Mouse (Mus musculus) liver, adult 2 months (tissue): ENCODE measurements around the gene Pmel. TPM values are rescaled to one million over a fixed set of nuclear protein-coding genes. Genes with fewer than 3 reads are reported as not detected.

ENCODE experiments used
- DNase-seq: peaks from one replicate; pipeline ENCODE4 v3.0.0-alpha.2; 2011; ENCODE audit warnings: low read depth, low spot score; ENCODE audit errors: extremely low read depth
- H3K27ac ChIP-seq: fragments of 200-500 bp; replicated peaks from 2 replicates; pipeline ENCODE4 v1.5.1; 2012; ENCODE audit warnings: low read depth, mild to moderate bottlenecking, control low read depth, inconsistent platforms, low read length; ENCODE audit not compliant: insufficient read depth
- H3K27me3 ChIP-seq: fragments of 200-500 bp; 2 replicates; pipeline ENCODE4 v1.6.1; 2012; ENCODE audit warnings: mild to moderate bottlenecking, moderate library complexity, low read length, inconsistent platforms; ENCODE audit not compliant: control insufficient read depth, insufficient read depth
- H3K36me3 ChIP-seq: fragments of 200-500 bp; 2 replicates; pipeline ENCODE4 v1.6.1; 2012; ENCODE audit warnings: low read length, inconsistent platforms; ENCODE audit not compliant: control insufficient read depth, insufficient read depth
- H3K4me1 ChIP-seq: fragments of 200-500 bp; 2 replicates; pipeline ENCODE4 v1.6.1; 2011; ENCODE audit warnings: low read length; ENCODE audit not compliant: control insufficient read depth, insufficient read depth
- H3K4me3 ChIP-seq: fragments of 200-500 bp; 2 replicates; pipeline ENCODE4 v1.5.1; 2011; ENCODE audit warnings: low read depth, mild to moderate bottlenecking, control low read depth, low read length, moderate library complexity; ENCODE audit not compliant: insufficient read depth
- H3K79me2 ChIP-seq: fragments of 200-500 bp; 2 replicates; pipeline ENCODE4 v1.6.1; 2012; ENCODE audit warnings: inconsistent platforms, mild to moderate bottlenecking, low read length, moderate library complexity; ENCODE audit not compliant: control insufficient read depth, insufficient read depth
- H3K9ac ChIP-seq: fragments of 200-500 bp; 2 replicates; pipeline ENCODE4 v1.6.1; 2012; ENCODE audit warnings: low read depth, mild to moderate bottlenecking, control low read depth, inconsistent platforms, low read length
- CTCF ChIP-seq: fragments of 200-500 bp; IDR thresholded peaks from 2 replicates; pipeline ENCODE4 v1.5.1; 2011; ENCODE audit warnings: low read depth, low read length, control low read depth
- POLR2A ChIP-seq: fragments of 200-500 bp; IDR thresholded peaks from 2 replicates; pipeline ENCODE4 v1.6.1; 2011; ENCODE audit warnings: low read length, control low read depth; ENCODE audit not compliant: insufficient read depth; ENCODE audit errors: extremely low read depth
- WGBS: fragments of 180-500 bp; shearing (Covaris S2); methylation state at CpG from one replicate; pipeline ENCODE4 v1.1.7; 2018; 5-methylcytosine and 5-hydroxymethylcytosine counted together
- polyA plus RNA-seq: library from polyadenylated mRNA; depleted of rRNA; stranded (reverse); fragments of >200 nt; gene quantifications from 2 replicates; pipeline ENCODE4 v1.2.3, GENCODE M21; 2012
- total RNA-seq: library from RNA; depleted of rRNA; stranded (reverse); fragments of >200 nt; gene quantifications from 2 replicates; pipeline ENCODE4 v1.2.3, GENCODE M21; 2014

Pmel gene
- total and polyA plus RNA-seq, 2 experiments = 0.09 to 0.72 TPM

DNA sequence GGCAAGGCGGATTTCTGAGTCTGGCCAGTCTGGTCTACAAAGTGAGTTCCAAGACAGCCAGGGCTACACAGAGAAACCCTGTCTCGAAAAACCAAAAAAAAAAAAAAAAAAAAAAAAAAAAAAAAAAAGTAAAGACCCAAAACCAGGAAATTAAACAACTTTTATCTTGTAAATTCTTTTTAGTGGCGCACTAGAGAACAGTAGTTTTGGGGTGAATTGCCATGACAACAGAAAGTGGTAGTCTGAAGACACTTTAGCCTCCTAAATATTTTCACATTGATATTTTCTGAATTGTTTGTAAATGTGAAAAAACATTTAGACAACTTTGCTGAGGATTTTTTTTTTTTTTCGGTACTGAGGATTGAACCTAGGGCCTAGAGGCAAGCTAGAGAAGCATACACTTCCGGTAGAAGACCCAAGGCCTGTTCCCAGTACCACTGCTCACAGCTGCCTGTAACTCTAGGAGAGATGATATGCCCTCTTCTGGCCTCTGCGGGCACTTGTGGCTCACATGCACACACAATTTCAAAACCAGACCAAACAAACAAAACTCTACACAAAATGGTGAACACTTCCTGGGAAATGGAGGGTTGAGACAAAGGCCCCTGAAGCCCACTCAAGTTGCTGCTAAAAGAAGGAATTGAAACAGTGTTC is 6.8 kb upstream of the Pmel start:
- Histone ChIP-seq H3K36me3 (peaks cover 7% of the 10 kb centered on the region; the same call in 1 of the 2 replicates), H3K27ac (no peak overlapping the region), H3K79me2 (peaks cover 5% of the 10 kb centered on the region; the same call in 1 of the 2 replicates), H3K27me3 (no peaks in the 10 kb centered on the region), H3K4me1 (peaks cover 6% of the 10 kb centered on the region; the same call in 1 of the 2 replicates), H3K9ac (no peak overlapping the region), H3K4me3 (no peak overlapping the region)
- no peak for TF ChIP-seq CTCF
- TF ChIP-seq POLR2A = no peak
- 81% methylated on average over 6 of the region's 6 CpGs for WGBS
- DNase-seq = no peak

DNA sequence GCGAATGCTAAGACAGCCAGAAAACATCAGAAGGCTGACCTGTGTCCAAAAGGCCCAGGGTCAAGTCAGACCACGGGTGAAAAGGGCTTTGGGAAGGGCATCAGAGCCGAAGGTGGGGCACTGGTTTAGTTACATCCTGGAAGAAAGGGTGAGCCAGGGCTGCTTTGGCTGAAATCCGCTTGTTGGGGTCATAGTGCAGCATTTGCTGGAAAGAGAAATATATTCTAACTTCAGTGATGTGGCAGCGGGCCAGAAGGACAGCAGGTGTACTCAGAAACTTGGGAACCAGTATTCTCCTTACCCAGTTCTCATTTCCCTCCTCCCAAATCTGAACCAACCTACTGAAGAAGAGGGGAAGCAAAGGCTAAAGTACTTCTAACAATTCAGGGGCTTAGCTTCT is 5.0 kb upstream of the Pmel start:
- peaks cover 6% of the 10 kb centered on the region; the same call in 1 of the 2 replicates for H3K4me1 ChIP-seq
- peak; percentile 59 for DNase-seq
- 34% methylated on average over 5 of the region's 5 CpGs for WGBS
- H3K27ac ChIP-seq = no peak overlapping the region
- peaks cover 7% of the 10 kb centered on the region; the same call in 1 of the 2 replicates for H3K36me3 ChIP-seq
- no peak overlapping the region for H3K9ac ChIP-seq
- peaks cover 5% of the 10 kb centered on the region; the same call in 1 of the 2 replicates for H3K79me2 ChIP-seq
- H3K4me3 ChIP-seq = no peak overlapping the region
- no peaks in the 10 kb centered on the region for H3K27me3 ChIP-seq
- TF ChIP-seq POLR2A = no peak
- no peak for TF ChIP-seq CTCF

DNA sequence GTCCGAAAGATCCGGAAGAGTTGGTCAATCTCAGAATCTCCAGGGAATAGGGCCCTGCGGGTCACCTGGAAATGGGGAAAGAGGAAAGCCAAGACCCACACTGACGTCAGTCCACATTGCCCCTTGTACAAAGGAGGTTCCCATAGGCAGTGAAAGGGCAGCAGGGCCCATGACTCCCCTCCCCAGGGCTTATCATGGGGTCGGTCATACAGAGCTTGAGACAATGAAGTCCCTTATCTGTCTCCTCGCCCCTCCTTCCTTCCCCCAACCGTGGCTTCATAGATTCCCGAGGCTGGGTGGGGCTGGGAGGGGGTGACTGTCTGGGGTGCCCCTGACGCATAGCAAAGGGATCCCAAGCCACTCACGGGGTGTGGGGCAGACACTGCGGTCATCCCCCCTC is 4.4 kb upstream of the Pmel start:
- Histone ChIP-seq H3K79me2 (peaks cover 5% of the 10 kb centered on the region; the same call in 1 of the 2 replicates), H3K4me1 (peaks cover 6% of the 10 kb centered on the region; the same call in 1 of the 2 replicates), H3K4me3 (no peak overlapping the region), H3K27me3 (no peaks in the 10 kb centered on the region), H3K9ac (no peak overlapping the region), H3K36me3 (peaks cover 7% of the 10 kb centered on the region; the same call in 1 of the 2 replicates), H3K27ac (no peak overlapping the region)
- TF ChIP-seq CTCF = no peak
- no peak for TF ChIP-seq POLR2A
- 80% methylated on average over 11 of the region's 11 CpGs for WGBS
- DNase-seq = no peak

DNA sequence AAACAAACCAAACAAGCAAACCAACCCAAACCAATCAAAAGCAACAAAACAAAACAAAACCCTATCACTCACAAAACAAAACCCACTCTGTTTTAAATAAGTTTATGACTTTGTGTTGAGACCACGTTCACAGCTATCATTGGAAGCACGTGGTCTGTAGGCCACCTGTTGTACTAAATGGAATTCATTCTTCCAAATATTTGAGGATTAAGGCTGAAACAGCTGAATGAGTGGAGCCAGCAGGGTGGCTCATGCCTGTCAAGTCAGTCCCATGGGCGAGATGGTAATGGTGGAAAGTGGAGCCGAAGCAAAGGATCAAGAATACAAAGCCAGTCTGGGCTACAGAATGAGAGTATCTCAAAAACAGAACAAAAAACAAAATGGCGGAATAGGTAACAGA is 3.3 kb upstream of the Pmel start:
- TF ChIP-seq POLR2A (no peak), CTCF (no peak)

DNA sequence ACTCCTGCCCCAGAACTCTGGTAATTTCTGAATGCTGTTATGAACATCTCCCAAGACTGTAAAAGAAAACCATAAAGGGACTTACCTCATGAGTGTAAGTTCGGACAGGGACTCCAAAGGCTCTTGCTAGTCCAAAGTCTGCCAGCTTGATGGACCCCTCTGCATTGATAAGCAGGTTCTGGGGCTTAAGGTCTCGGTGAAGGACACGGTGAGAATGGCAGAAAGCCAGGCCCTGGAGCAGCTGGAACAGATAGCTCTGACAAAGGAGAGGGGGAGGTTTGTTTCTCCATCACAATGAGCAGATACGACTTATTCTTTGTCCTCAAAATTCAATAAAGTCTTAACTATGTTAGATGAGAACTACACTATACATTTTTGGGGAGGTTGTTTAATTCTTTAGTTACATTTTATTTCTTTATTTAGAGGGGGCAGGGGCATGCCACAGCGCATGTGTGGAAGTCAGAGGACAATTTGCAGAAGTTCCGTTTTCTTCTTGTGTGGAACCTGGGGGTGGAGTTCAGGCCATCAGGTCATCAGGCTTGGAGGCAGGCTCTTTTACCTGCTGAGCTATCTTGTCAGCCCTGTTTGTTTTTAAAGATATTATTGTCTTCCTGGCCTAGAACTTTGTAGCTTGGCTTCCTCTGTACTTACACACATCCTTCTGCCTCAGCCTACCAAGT is 1.5 kb upstream of the Pmel start:
- Histone ChIP-seq H3K27ac (no peak overlapping the region), H3K79me2 (no peaks in the 10 kb centered on the region), H3K4me1 (peaks cover 5% of the 10 kb centered on the region; the same call in 1 of the 2 replicates), H3K36me3 (peaks cover 7% of the 10 kb centered on the region; the same call in 1 of the 2 replicates), H3K27me3 (no peaks in the 10 kb centered on the region), H3K9ac (no peak overlapping the region), H3K4me3 (no peak overlapping the region)
- no peak for TF ChIP-seq CTCF
- TF ChIP-seq POLR2A = no peak
- 81% methylated on average over 6 of the region's 6 CpGs for WGBS
- no peak for DNase-seq

More for the DNA sequence above, 3.3 kb upstream of the Pmel start:
- no peaks in the 10 kb centered on the region for H3K27me3 ChIP-seq
- H3K27ac ChIP-seq = no peak overlapping the region
- peaks cover 7% of the 10 kb centered on the region; the same call in 1 of the 2 replicates for H3K36me3 ChIP-seq
- WGBS = 98% methylated on average over 5 of the region's 5 CpGs
- no peak overlapping the region for H3K4me3 ChIP-seq
- H3K4me1 ChIP-seq = peaks cover 5% of the 10 kb centered on the region; the same call in 1 of the 2 replicates
- DNase-seq = no peak
- no peak overlapping the region for H3K9ac ChIP-seq
- 0 out of 2 replicates have a peak, but pooled peaks cover 2% of the 10 kb centered on the region for H3K79me2 ChIP-seq
